Mouse (Mus musculus): ENCODE data around the gene 2700049A03Rik.

- TF ChIP-seq CTCF (conservative IDR thresholded peaks at IDR 0.05; ENCODE audit: insufficient read depth, insufficient read length, low read depth, low read length) (no peak), POLR2A (IDR thresholded peaks at IDR 0.05; ENCODE audit: low read depth, low read length) (no peak)
Observed at GRCm38 (mm10) chr12:71281201-71281768, 144.6 kb downstream of the 2700049A03Rik start.

All from kidney, adult 2 months (tissue).